ENCODE assay signal across 15 mouse cellular contexts in the genomic region with DNA sequence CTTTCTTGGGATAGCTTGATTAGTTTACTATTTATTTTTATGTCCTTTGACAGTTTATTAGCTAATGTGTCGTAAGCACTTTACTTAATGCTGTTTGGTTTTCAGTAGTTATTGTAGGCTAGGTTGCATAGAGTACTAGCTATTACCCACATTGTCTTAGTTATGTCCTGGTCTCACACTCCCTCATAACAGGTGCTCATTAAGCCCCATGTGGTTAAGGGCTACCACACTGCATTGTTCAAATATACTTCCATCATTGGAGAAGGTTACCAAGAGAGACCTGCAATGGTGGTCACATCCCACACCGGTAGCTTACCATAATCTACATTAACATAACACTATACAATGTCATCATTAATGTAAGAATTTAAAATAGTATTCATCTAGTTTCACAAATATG.
"Had no signal": no experiment of that assay in that cellular context is flagged by ENCODE, and none has a peak within 500 bp of the region (broad histone marks: within the 10 kb centered on the region; RNA-seq: fewer than 3 reads in every experiment).

No protein-coding gene starts in this region.

- DNase-seq: retina, postnatal 1 day; right cerebral cortex, adult 18-20 months; right cerebral cortex, postnatal 14 days; right cerebral cortex, postnatal 25 days; right cerebral cortex, postnatal 4 days; spleen, adult 18-20 months; thymus, adult 18-20 months; thymus, adult 2 months; thymus, postnatal 14 days; thymus, postnatal 25 days; thymus, postnatal 36 days; thymus, postnatal 4 days had no signal

- H3K4me3 ChIP-seq: neural tube, embryonic 13.5 days; neural tube, embryonic 15.5 days; stomach, embryonic 15.5 days had no signal

- H3K36me3 ChIP-seq: neural tube, embryonic 13.5 days; neural tube, embryonic 15.5 days; stomach, embryonic 15.5 days had no signal

- H3K27me3 ChIP-seq: neural tube, embryonic 13.5 days; neural tube, embryonic 15.5 days; stomach, embryonic 15.5 days had no signal

- H3K4me2 ChIP-seq: neural tube, embryonic 13.5 days; neural tube, embryonic 15.5 days; stomach, embryonic 15.5 days had no signal
